Mouse (Mus musculus): ENCODE data around the gene Tgif2.

GRCm38 (mm10) chr2:156839319-156840191 lies at the start of gene Tgif2:
- TF ChIP-seq CTCF (IDR thresholded peaks at IDR 0.05; ENCODE audit: control insufficient read depth, insufficient read depth, low read length), result no peak
- TF ChIP-seq POLR2A (IDR thresholded peaks at IDR 0.05; ENCODE audit: borderline replicate concordance, control insufficient read depth, low read depth, low read length), result no peak
